Mouse (Mus musculus): ENCODE measurements around the gene Tbcc.
"Not testable (repeated sequence)": the region's sequence is repeated elsewhere in the genome, so short reads cannot be mapped to it uniquely, and the experiment has no call there.

Tbcc gene

GRCm38 (mm10) chr17:46890116-46890815 is at the start of gene Tbcc:
TSS of gene Tbcc (plus strand) at chr17:46890684.
- DNase-seq (ENCODE audit: inconsistent age in 2 of 2, low spot score in 1 of 2) = peak; percentile 97 to 98

GRCm38 (mm10) chr17:46843022-46843421 is 47.5 kb upstream of the Tbcc start:
- DNase-seq (ENCODE audit: inconsistent age in 2 of 2, low spot score in 1 of 2) = peak in 1 of 2 experiments; percentile 37

GRCm38 (mm10) chr17:46843716-46844115 is 46.8 kb upstream of the Tbcc start:
- DNase-seq (ENCODE audit: inconsistent age in 2 of 2, low spot score in 1 of 2) = no peak

GRCm38 (mm10) chr17:46844811-46845210 is 45.7 kb upstream of the Tbcc start:
- DNase-seq (ENCODE audit: inconsistent age in 2 of 2, low spot score in 1 of 2) = no peak

- no peak for DNase-seq (ENCODE audit: inconsistent age in 2 of 2, low spot score in 1 of 2)
These were observed 45.2 kb upstream of the Tbcc start for GRCm38 (mm10) chr17:46845262-46845661.

- DNase-seq (ENCODE audit: inconsistent age in 2 of 2, low spot score in 1 of 2) = not testable (repeated sequence)
These were observed 43.9 kb upstream of the Tbcc start for GRCm38 (mm10) chr17:46846573-46846972.

- no peak for DNase-seq (ENCODE audit: inconsistent age in 2 of 2, low spot score in 1 of 2)
These were observed 43.3 kb upstream of the Tbcc start for GRCm38 (mm10) chr17:46847206-46847605.

- DNase-seq (ENCODE audit: inconsistent age in 2 of 2, low spot score in 1 of 2) = no peak
These were observed 37.8 kb upstream of the Tbcc start for GRCm38 (mm10) chr17:46852725-46853124.

GRCm38 (mm10) chr17:46853281-46853680 is 37.2 kb upstream of the Tbcc start:
- peak; percentile 69 to 73 for DNase-seq (ENCODE audit: inconsistent age in 2 of 2, low spot score in 1 of 2)

- DNase-seq (ENCODE audit: inconsistent age in 2 of 2, low spot score in 1 of 2) = no peak
These were observed 36.4 kb upstream of the Tbcc start for GRCm38 (mm10) chr17:46854096-46854495.

GRCm38 (mm10) chr17:46854640-46855110 is 35.8 kb upstream of the Tbcc start:
- peak; percentile 61 to 86 for DNase-seq (ENCODE audit: inconsistent age in 2 of 2, low spot score in 1 of 2)

GRCm38 (mm10) chr17:46855328-46856106 is 35.0 kb upstream of the Tbcc start:
- DNase-seq (ENCODE audit: inconsistent age in 2 of 2, low spot score in 1 of 2) = peak in 1 of 2 experiments; percentile 76

- DNase-seq (ENCODE audit: inconsistent age in 2 of 2, low spot score in 1 of 2) = no peak
These were observed 34.4 kb upstream of the Tbcc start for GRCm38 (mm10) chr17:46856107-46856388.

GRCm38 (mm10) chr17:46856471-46857360 is 33.8 kb upstream of the Tbcc start:
- peak; percentile 83 to 93 for DNase-seq (ENCODE audit: inconsistent age in 2 of 2, low spot score in 1 of 2)

GRCm38 (mm10) chr17:46857361-46857902 is 33.1 kb upstream of the Tbcc start:
- peak; percentile 88 to 93 for DNase-seq (ENCODE audit: inconsistent age in 2 of 2, low spot score in 1 of 2)

- peak; percentile 75 to 93 for DNase-seq (ENCODE audit: inconsistent age in 2 of 2, low spot score in 1 of 2)
These were observed 32.4 kb upstream of the Tbcc start, which contains the start of gene Bicral for GRCm38 (mm10) chr17:46857903-46858748. TSS of gene Bicral (minus strand) at chr17:46858482.

GRCm38 (mm10) chr17:46858749-46859444 is 31.6 kb upstream of the Tbcc start:
- no peak for DNase-seq (ENCODE audit: inconsistent age in 2 of 2, low spot score in 1 of 2)

GRCm38 (mm10) chr17:46860120-46860519 is 30.4 kb upstream of the Tbcc start:
- DNase-seq (ENCODE audit: inconsistent age in 2 of 2, low spot score in 1 of 2) = no peak

- DNase-seq (ENCODE audit: inconsistent age in 2 of 2, low spot score in 1 of 2) = no peak
These were observed 25.8 kb upstream of the Tbcc start for GRCm38 (mm10) chr17:46864566-46865195.
